Comparison of ENCODE assay signal across 24 mouse cellular contexts in genomic region chr9:45386698-45387097, GRCm38 (mm10). TPM values are rescaled to one million over a fixed set of nuclear protein-coding genes. Genes with fewer than 3 reads are reported as not detected.
DNase-seq lines count a peak whose midpoint lies in the region; ATAC-seq and TF ChIP-seq lines count a peak whose summit lies in the region.
"Had no signal": no experiment of that assay in that cellular context is flagged by ENCODE, and none has a peak within 500 bp of the region (broad histone marks: within the 10 kb centered on the region; RNA-seq: fewer than 3 reads in every experiment).

No protein-coding gene starts in this region.

- no peak overlapping the region for H3K4me3 ChIP-seq in layer of hippocampus, adult 2 months
- H3K4me3 ChIP-seq in forebrain, postnatal 0 days (ENCODE audit: low read depth, low read length), result no peak overlapping the region
- H3K4me3 ChIP-seq: forebrain, embryonic 10.5 days; forebrain, embryonic 13.5 days; gastrocnemius, adult 2 months; hindbrain, embryonic 12.5 days; intestine, embryonic 15.5 days had no signal

- no peak overlapping the region for H3K4me2 ChIP-seq in forebrain, postnatal 0 days (ENCODE audit: low read depth)
- H3K4me2 ChIP-seq: forebrain, embryonic 13.5 days; heart, embryonic 11.5 days; hindbrain, embryonic 12.5 days; intestine, embryonic 15.5 days had no signal

- no peak overlapping the region for H3K27ac ChIP-seq in layer of hippocampus, adult 2 months
- H3K27ac ChIP-seq in forebrain, postnatal 0 days (ENCODE audit: low read depth, low read length), result no peak overlapping the region
- H3K27ac ChIP-seq: forebrain, embryonic 10.5 days; forebrain, embryonic 13.5 days; gastrocnemius, adult 2 months; hindbrain, embryonic 12.5 days; intestine, embryonic 15.5 days had no signal

- H3K27me3 ChIP-seq in splenic B cell, adult 2 months (ENCODE audit: control insufficient read depth, insufficient read depth, low read length, poor library complexity, severe bottlenecking), result no peaks in the 10 kb centered on the region
- H3K27me3 ChIP-seq in forebrain, postnatal 0 days (ENCODE audit: insufficient read depth, low read length), result no peaks in the 10 kb centered on the region
- H3K27me3 ChIP-seq: forebrain, embryonic 13.5 days; hindbrain, embryonic 12.5 days; intestine, embryonic 15.5 days had no signal

- no peaks in the 10 kb centered on the region for H3K4me1 ChIP-seq in forebrain, postnatal 0 days (ENCODE audit: insufficient read depth)
- H3K4me1 ChIP-seq: forebrain, embryonic 10.5 days; intestine, embryonic 15.5 days had no signal

- TF ChIP-seq CTCF in layer of hippocampus, adult 2 months (conservative IDR thresholded peaks at IDR 0.05), result peak; percentile 35; the same call in 1 of the 2 replicates
- no peak for TF ChIP-seq CTCF in forebrain, postnatal 0 days (IDR thresholded peaks at IDR 0.05; ENCODE audit: low read depth)

- H3K9me3 ChIP-seq in forebrain, postnatal 0 days (ENCODE audit: low read length), result no peaks in the 10 kb centered on the region
- H3K9me3 ChIP-seq: forebrain, embryonic 10.5 days; forebrain, embryonic 13.5 days; hindbrain, embryonic 12.5 days; intestine, embryonic 15.5 days had no signal

- DNase-seq in layer of hippocampus, adult 2 months (ENCODE audit: low spot score in 2 of 2), result no peak
- DNase-seq in layer of hippocampus, adult 8-10 months (ENCODE audit: low spot score in 2 of 2), result no peak
- DNase-seq in MEL-GATA-1-ER (ENCODE audit: extremely low read depth, low read depth), result peak; percentile 51
- peak; percentile 21 for DNase-seq in splenic B cell, adult 2 months (ENCODE audit: low read depth, low spot score)
- DNase-seq in forebrain, postnatal 0 days, result no peak
- DNase-seq in urinary bladder, adult 18-20 months (ENCODE audit: low spot score in 2 of 2), result no peak
- DNase-seq: adrenal gland, adult 2 months; adrenal gland, postnatal 14 days; cerebellum, adult 11-12 months; cerebellum, adult 8-10 months; cerebellum, postnatal 10 days; cerebellum, postnatal 36 days; gastrocnemius, adult 2 months; gastrocnemius, postnatal 14 days; heart, adult 18-20 months had no signal

- no peaks in the 10 kb centered on the region for H3K36me3 ChIP-seq in splenic B cell, adult 2 months (ENCODE audit: control insufficient read depth, insufficient read depth, low read length, poor library complexity, severe bottlenecking)
- H3K36me3 ChIP-seq in forebrain, postnatal 0 days (ENCODE audit: insufficient read depth), result peaks cover 14% of the 10 kb centered on the region
- H3K36me3 ChIP-seq: intestine, embryonic 15.5 days had no signal

- H3K9ac ChIP-seq in forebrain, postnatal 0 days, result no peak overlapping the region
- H3K9ac ChIP-seq: forebrain, embryonic 13.5 days; hindbrain, embryonic 12.5 days; intestine, embryonic 15.5 days had no signal

- 92% methylated on average over 5 of the region's 5 CpGs for WGBS in forebrain, postnatal 0 days

- ATAC-seq in forebrain, postnatal 0 days, result no peak
- ATAC-seq: forebrain, embryonic 13.5 days; forebrain, embryonic 16.5 days; hindbrain, embryonic 16.5 days; intestine, embryonic 15.5 days had no signal

RNA-seq across cellular contexts. Expression of gene Fxyd2, which starts 12.8 kb away (rescaled TPM):
- 10 to 100 TPM; 10.2 to 10.9 TPM for total RNA-seq in layer of hippocampus, adult 2 months (2021)
- total RNA-seq in layer of hippocampus, adult 8-10 months (2022), result 1 to 10 TPM; 4.9 to 8.5 (median 7.9) TPM
- 22.6 and 22.7 TPM in 2 replicates for total RNA-seq in forebrain, postnatal 0 days (2014; rRNA removed)
- 15.9 and 16.6 TPM in 2 replicates for polyA plus RNA-seq in forebrain, postnatal 0 days (2015; fragmentation: Nextera tagmentation; extraction: Ambion mirVana)
- total RNA-seq: hematopoietic stem cell, adult 5-6 weeks had no signal

RNA-seq across cellular contexts. Expression of gene Fxyd6, which starts 16.7 kb away (rescaled TPM):
- 10 to 100 TPM; 81.6 to 83.4 TPM for total RNA-seq in layer of hippocampus, adult 2 months (2021)
- 10 to 100 TPM; 87.3 to 98.5 (median 93.0) TPM for total RNA-seq in layer of hippocampus, adult 8-10 months (2022)
- 412 and 499 TPM in 2 replicates for total RNA-seq in forebrain, postnatal 0 days (2014; rRNA removed)
- 739 and 836 TPM in 2 replicates for polyA plus RNA-seq in forebrain, postnatal 0 days (2015; fragmentation: Nextera tagmentation; extraction: Ambion mirVana)
- total RNA-seq: hematopoietic stem cell, adult 5-6 weeks had no signal

RNA-seq across cellular contexts. Expression of gene Dscaml1, which starts 39.7 kb away (rescaled TPM):
- 100 to 1,000 TPM in 1 of 2 experiments, 10 to 100 TPM in 1; 95.8 to 102 TPM for total RNA-seq in layer of hippocampus, adult 2 months (2021)
- total RNA-seq in layer of hippocampus, adult 8-10 months (2022), result 100 to 1,000 TPM in 1 of 4 experiments, 10 to 100 TPM in 3; 84.0 to 101 (median 88.8) TPM
- 28.9 and 42.6 TPM in 2 replicates for total RNA-seq in forebrain, postnatal 0 days (2014; rRNA removed)
- polyA plus RNA-seq in forebrain, postnatal 0 days (2015; fragmentation: Nextera tagmentation; extraction: Ambion mirVana), result 13.4 and 19.6 TPM in 2 replicates
- total RNA-seq: gastrocnemius, adult 2 months; heart, postnatal 25 days; hematopoietic stem cell, adult 5-6 weeks had no signal

Comparison
In these comparisons a context has a peak if more than half of its experiments do, and no peak if none do; other contexts are left out.
1. DNase-seq: peak in MEL-GATA-1-ER (single experiment) and splenic B cell, adult 2 months (single experiment); none in layer of hippocampus, adult 2 months (0 of 2), layer of hippocampus, adult 8-10 months (0 of 2), forebrain, postnatal 0 days (single experiment) and urinary bladder, adult 18-20 months (0 of 2).